Mouse (Mus musculus): Measurements from ENCODE around the gene Cfap221.

- TF ChIP-seq CTCF (IDR thresholded peaks at IDR 0.05; ENCODE audit: low read depth, low read length) (peak; percentile 85), POLR2A (IDR thresholded peaks at IDR 0.05; ENCODE audit: extremely low read depth, insufficient read depth, low read length) (no peak)
Measured at GRCm38 (mm10) chr1:120013111-120013510, 16.1 kb upstream of the Cfap221 start.
